Mouse (Mus musculus) cerebellum, adult 9-10 months (tissue): ENCODE data around the gene Ptprb.

Experiments used
- DNase-seq: peaks from one replicate; pipeline ENCODE4 v3.0.0; 2022

Gene Ptprb

DNA sequence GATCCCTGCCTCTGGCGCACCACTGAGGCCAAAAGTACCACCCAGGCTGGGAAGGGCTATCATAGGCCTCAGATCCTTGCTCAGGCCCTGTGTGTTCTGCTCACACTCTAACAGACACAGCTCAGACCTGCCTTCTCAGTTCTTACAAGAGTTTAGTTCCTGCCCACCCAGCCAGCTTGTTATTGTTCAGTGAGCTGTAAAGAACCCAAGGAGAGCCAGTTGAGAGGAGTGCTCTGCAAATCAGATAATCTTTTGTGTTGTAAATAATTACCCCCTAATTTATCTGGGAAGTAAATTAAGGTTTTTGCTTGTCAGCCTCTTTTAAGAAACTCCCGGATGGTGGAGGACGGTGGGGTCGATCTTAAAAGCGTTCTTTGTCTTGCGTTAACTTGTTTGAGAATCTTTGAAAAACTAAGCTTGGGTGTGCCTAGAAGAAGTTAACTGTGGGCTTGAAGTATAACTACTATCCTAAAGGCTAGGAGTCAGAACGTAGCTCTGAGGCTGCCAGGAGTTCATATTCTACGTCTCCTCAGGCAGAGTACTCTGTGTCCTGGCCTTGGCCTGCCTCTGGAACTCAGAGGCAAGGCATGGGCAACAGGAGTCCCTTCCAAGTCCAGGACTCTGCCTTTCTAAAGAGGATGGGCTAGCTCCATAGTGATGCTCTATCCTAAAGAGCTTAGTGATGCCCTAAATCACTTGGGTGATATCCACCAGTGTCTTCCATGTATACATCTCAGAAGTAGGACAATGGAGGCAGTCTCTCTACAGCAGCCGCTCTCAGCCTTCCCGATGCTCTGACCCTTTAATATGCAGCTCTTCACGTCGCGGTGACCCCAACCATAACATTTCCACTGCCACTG is 107.7 kb downstream of the Ptprb start:
- no peak for DNase-seq

GRCm38 (mm10) chr10:116384401-116384800 is 109.1 kb downstream of the Ptprb start:
- DNase-seq: no peak

DNA sequence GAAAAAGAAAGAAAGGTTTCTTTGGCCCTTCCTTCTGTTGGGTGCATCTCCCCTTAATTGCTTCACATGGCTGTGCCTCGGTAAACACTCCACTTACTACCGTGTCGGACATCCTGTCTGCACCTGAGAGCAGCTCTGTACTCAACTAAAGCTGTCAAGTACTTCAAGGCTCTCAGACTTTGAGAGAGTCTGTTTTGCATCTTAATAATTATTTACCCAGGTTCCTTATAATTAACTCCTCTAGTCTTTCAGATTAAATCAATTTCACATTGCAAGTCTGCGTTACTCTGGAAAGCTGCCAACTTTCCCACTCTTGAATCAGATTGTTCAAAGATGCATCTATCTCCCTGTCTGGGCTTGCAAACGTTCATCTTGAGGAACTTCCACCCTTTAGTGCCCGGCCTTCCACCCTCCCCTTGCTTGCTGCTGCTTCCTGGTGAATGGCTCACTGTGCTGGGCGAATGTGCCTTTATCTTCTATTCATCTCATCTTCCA is 111.1 kb downstream of the Ptprb start:
- no peak for DNase-seq

GRCm38 (mm10) chr10:116388840-116389239 is 113.5 kb downstream of the Ptprb start:
- no peak for DNase-seq

- DNase-seq: no peak
Measured at GRCm38 (mm10) chr10:116393790-116394475, 118.6 kb downstream of the Ptprb start.

GRCm38 (mm10) chr10:116394585-116394984 is 119.3 kb downstream of the Ptprb start:
- no peak for DNase-seq

DNA sequence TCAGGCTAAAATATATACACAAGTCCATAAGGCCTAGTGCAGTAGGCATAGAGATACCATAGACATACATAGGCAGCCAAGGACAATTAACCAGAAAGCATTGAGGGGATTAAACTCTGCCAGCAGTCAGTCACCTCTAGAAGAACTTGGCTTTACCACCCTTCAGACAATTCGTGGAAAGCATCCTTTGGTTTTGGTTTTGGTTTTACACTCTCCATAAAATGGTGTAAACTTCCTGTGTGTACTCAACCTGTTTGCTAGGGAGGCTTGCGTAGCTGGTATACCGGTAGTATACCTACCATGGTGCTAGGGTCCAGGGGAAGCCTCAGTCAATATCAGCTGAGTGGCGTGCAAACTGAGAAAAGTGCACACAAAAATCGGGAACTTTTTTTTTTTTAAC is 121.0 kb downstream of the Ptprb start:
- no peak for DNase-seq

DNA sequence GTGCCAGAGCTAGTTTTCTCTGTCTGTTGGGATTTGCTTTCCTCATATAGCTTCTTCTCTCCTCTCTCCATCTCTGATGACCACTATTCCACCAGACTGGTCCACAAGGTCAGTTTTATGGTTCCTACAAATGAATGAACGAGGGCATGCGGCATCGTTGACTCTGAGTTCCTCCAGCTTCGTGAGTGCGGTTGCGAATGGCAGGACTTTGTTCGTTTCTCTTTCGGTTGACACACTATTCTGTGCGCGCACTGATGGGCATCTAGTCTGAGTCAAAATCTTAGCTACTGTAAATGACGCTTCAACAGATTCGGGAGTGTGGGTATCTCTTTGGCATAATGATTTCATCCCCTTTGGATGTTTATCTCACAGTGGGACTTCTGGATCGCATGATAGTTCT is 121.6 kb downstream of the Ptprb start:
- no peak for DNase-seq

GRCm38 (mm10) chr10:116397573-116397972 is 122.2 kb downstream of the Ptprb start:
- DNase-seq: no peak

DNA sequence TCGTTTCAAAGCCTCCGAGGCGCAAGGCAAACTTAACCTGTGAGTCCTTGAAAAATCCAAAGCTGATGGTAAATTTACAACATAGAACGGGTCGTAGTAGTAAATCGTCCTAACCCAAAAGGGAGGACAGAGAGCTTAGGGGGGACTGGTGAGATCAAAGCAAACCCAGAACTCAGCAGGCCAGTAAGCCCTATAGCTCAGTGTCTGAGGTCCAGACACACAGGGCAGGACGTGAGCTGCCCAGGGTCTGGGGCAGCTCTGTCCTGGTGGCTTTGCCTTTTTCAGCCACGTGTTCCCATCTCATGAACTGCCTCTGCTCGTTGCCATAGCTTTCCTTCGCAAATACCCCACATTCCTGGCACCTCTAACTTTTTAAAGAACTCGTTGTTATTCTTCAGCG is 122.7 kb downstream of the Ptprb start:
- no peak for DNase-seq

GRCm38 (mm10) chr10:116402742-116403425 is 127.6 kb downstream of the Ptprb start:
- no peak for DNase-seq

DNA sequence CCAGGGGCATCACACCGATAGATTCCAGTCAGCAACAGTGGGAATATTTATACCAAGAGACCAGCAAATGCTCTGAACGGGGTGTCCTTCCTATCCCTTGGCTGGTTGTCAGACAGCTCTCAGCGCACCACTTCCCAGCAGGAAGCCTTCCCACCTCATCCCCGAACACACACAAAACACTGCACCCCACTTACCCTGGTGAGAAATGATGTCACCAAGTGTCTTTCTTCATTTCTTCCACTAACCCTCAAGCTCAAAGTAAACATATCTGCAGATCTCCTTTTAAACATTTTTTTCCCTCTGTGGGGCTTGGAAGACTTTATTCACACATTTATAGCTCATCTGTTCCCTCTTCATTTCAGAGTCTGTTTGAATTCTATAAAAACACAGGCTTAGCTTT is 128.4 kb downstream of the Ptprb start:
- no peak for DNase-seq

- no peak for DNase-seq
Measured at GRCm38 (mm10) chr10:116405011-116405410, 129.7 kb downstream of the Ptprb start.

DNA sequence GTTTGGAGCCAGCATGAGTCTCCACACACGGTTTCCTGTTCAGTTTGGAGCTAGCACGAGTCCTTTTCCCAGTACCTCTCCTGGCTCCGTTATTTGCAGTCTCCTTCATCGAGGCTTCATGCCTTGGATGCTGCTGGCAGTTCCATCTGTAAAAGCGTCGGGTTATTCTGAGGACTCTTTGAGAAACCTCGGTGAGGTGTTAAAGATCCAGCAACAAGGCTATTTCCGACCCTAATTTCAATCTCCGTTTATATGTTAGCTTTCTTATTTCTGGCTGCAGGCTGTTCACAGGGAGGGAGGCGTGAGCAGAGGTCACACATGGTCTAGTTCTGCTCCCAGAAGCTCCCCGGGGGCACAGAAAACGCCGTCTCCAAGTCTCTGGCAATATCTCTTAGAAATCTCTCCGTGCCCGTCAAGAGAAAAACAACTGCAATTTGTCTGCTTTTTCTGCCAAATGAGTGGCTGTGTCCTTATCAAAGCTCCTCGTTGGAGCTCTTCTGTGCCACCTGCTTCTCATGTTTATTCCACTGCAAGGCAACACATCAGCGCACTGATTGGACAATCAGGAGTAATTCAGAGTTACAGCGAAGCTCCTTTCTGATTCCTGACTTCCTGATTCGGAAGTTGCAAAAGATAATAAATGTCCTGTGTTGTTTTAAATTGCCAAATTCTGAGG is 132.5 kb downstream of the Ptprb start:
- DNase-seq: no peak

DNA sequence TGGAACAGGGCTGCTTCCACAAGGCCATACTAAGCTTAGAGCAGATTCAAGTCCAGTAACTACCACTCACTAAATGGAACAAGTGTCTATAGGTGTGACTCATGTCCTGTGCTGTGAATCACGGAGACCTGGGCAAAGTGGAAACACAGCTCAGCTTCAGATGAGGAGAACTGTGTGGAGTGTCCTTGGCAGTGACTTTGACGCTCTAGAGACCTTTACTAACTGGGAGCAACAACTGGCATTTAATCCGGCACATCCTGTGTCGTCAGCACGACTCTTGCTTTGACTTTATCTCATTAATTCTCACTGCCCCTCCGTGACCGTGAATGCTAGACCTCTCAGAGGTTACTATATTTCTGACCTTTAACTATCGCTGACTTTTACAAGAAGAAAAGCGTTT is 135.5 kb downstream of the Ptprb start:
- DNase-seq: no peak

DNA sequence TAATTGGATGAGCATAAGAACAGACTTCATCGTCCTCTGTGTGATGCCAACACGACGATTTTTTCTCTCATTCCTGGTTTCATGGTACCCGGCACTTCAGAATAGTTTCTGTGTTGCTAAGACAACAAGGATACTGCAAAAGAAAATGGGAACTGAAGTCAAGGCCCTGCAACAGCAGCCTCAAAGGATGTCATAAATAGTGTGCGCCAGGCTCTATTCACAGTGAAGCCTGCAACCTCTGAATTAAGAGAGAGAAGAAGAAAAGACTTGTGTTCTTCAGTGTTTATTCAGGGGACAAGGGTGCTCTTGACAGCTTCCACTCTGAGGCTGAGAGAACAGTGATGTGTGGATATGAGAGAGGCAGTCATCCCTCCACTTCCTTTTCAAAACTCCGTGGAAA is 140.8 kb downstream of the Ptprb start:
- no peak for DNase-seq

- no peak for DNase-seq
Measured at GRCm38 (mm10) chr10:116416726-116417125, 141.4 kb downstream of the Ptprb start.

GRCm38 (mm10) chr10:116418121-116418726 is 142.9 kb downstream of the Ptprb start:
- no peak for DNase-seq

GRCm38 (mm10) chr10:116420976-116421375 is 145.7 kb downstream of the Ptprb start:
- no peak for DNase-seq

- no peak for DNase-seq
Measured at GRCm38 (mm10) chr10:116422551-116422950, 147.2 kb downstream of the Ptprb start.

- DNase-seq: peak; percentile 50
Measured at GRCm38 (mm10) chr10:116424921-116425320, 149.6 kb downstream of the Ptprb start.

DNA sequence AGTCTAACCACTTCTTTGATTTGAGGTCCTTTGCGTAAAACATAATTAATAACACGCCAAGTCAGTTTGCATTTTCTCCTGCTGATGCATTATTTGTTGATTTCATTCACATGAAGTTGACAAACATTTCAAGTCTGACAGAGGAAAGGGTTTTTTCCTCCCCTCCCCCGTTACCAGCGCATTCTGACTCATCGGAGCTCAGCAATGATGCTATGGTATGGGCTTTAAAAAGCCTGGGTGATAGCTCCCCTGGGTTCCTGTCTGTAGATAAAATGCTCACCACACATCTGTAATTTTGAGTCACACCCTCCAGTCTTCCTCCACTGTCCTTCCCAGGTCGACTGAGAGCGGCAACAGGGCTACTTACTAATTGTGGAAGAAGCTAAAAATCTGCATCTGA is 150.9 kb downstream of the Ptprb start:
- no peak for DNase-seq
